Comparison of ENCODE assay signal across 20 mouse cellular contexts in the genomic region with DNA sequence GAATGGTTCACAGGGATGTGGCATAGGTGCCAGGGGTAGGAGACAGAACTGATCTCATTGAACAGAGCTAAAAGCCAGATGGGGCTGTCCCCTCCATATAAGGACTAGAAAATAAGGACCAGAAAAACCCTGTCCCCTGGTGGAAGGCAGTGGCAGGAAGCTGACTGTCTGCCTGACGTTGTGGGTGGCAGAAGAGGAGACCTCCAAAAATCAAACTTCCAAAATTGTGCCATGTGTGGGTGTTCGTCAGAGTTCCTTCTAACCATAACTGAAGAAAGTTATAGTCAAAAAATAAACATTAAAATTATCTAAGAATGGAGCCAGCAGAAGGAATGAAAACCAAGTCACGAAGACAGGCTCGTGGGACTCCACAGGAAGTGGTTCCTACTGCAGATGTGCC.
DNase-seq lines count a peak whose midpoint lies in the region; ATAC-seq lines count a peak whose summit lies in the region.
"Had no signal": no experiment of that assay in that cellular context is flagged by ENCODE, and none has a peak within 500 bp of the region (broad histone marks: within the 10 kb centered on the region; RNA-seq: fewer than 3 reads in every experiment).

No protein-coding gene starts in this region.

- WGBS in neural tube, embryonic 15.5 days = 90% methylated on average over 4 of the region's 4 CpGs
- 85% methylated on average over 4 of the region's 4 CpGs for WGBS in midbrain, embryonic 16.5 days

- no peaks in the 10 kb centered on the region for H3K9me3 ChIP-seq in neural tube, embryonic 15.5 days (replicated peaks)
- H3K9me3 ChIP-seq in midbrain, embryonic 16.5 days (replicated peaks; ENCODE audit: control insufficient read depth, low read length, poor library complexity, severe bottlenecking) = no peaks in the 10 kb centered on the region
- H3K9me3 ChIP-seq: forebrain, embryonic 12.5 days; heart, embryonic 13.5 days; hindbrain, embryonic 15.5 days; midbrain, embryonic 13.5 days had no signal

- ATAC-seq in neural tube, embryonic 15.5 days (ENCODE audit: low FRiP score) = no peak
- ATAC-seq in midbrain, embryonic 16.5 days = no peak
- ATAC-seq: midbrain, embryonic 13.5 days had no signal

- intact Hi-C loops in left cerebral cortex, postnatal 36 days (cut with DNase I) = no loop called here

- H3K9ac ChIP-seq in neural tube, embryonic 15.5 days (replicated peaks) = no peak overlapping the region
- H3K9ac ChIP-seq in midbrain, embryonic 16.5 days (ENCODE audit: low read depth, low read length) = no peak overlapping the region
- H3K9ac ChIP-seq: forebrain, embryonic 12.5 days; heart, embryonic 13.5 days; hindbrain, embryonic 15.5 days; midbrain, embryonic 13.5 days had no signal

- H3K27ac ChIP-seq in neural tube, embryonic 15.5 days (replicated peaks) = no peak overlapping the region
- H3K27ac ChIP-seq in midbrain, embryonic 16.5 days (ENCODE audit: low read length) = no peak overlapping the region
- H3K27ac ChIP-seq: forebrain, embryonic 12.5 days; heart, embryonic 13.5 days; hindbrain, embryonic 15.5 days; midbrain, embryonic 13.5 days had no signal

- no peaks in the 10 kb centered on the region for H3K4me1 ChIP-seq in neural tube, embryonic 15.5 days
- H3K4me1 ChIP-seq in midbrain, embryonic 16.5 days (ENCODE audit: control insufficient read depth, insufficient read depth, low read length) = no peaks in the 10 kb centered on the region
- H3K4me1 ChIP-seq: forebrain, embryonic 12.5 days; heart, embryonic 13.5 days; hindbrain, embryonic 15.5 days; midbrain, embryonic 13.5 days had no signal

- peak; percentile 63 for DNase-seq in heart, adult 11 months
- DNase-seq in heart, adult 8-10 months (ENCODE audit: low spot score) = no peak
- DNase-seq in right cerebral cortex, adult 2 months (ENCODE audit: low spot score in 2 of 2) = peak; percentile 61 to 63
- DNase-seq in right cerebral cortex, postnatal 14 days = no peak
- peak; percentile 46 to 53 for DNase-seq in left cerebral cortex, postnatal 36 days (ENCODE audit: low spot score in 2 of 2)
- DNase-seq: adrenal gland, postnatal 36 days; cerebellum, adult 2 months; heart, postnatal 4 days; kidney, adult 11 months; lung, postnatal 10 days; spleen, adult 18-20 months; thymus, adult 18-20 months; thymus, postnatal 4 days had no signal

- H3K4me2 ChIP-seq in neural tube, embryonic 15.5 days = no peak overlapping the region
- H3K4me2 ChIP-seq in midbrain, embryonic 16.5 days (ENCODE audit: low read length) = no peak overlapping the region
- H3K4me2 ChIP-seq: forebrain, embryonic 12.5 days; heart, embryonic 13.5 days; hindbrain, embryonic 15.5 days; midbrain, embryonic 13.5 days had no signal

- no peaks in the 10 kb centered on the region for H3K27me3 ChIP-seq in neural tube, embryonic 15.5 days (replicated peaks)
- H3K27me3 ChIP-seq in midbrain, embryonic 16.5 days (ENCODE audit: control insufficient read depth, insufficient read depth, low read depth, low read length) = no peaks in the 10 kb centered on the region
- H3K27me3 ChIP-seq: forebrain, embryonic 12.5 days; heart, embryonic 13.5 days; hindbrain, embryonic 15.5 days; midbrain, embryonic 13.5 days had no signal

- no peak overlapping the region for H3K4me3 ChIP-seq in neural tube, embryonic 15.5 days (replicated peaks)
- H3K4me3 ChIP-seq in midbrain, embryonic 16.5 days (ENCODE audit: low read depth, low read length) = no peak overlapping the region
- H3K4me3 ChIP-seq: forebrain, embryonic 12.5 days; heart, embryonic 13.5 days; hindbrain, embryonic 15.5 days; midbrain, embryonic 13.5 days; myocyte had no signal

- H3K36me3 ChIP-seq in neural tube, embryonic 15.5 days = no peaks in the 10 kb centered on the region
- H3K36me3 ChIP-seq in midbrain, embryonic 16.5 days (ENCODE audit: control insufficient read depth, insufficient read depth, low read length) = no peaks in the 10 kb centered on the region
- H3K36me3 ChIP-seq: forebrain, embryonic 12.5 days; heart, embryonic 13.5 days; hindbrain, embryonic 15.5 days; midbrain, embryonic 13.5 days had no signal

Comparison
In these comparisons a context has a peak if more than half of its experiments do, and no peak if none do; other contexts are left out.
1. DNase-seq: peak in heart, adult 11 months (single experiment), right cerebral cortex, adult 2 months (2 of 2) and left cerebral cortex, postnatal 36 days (2 of 2); none in heart, adult 8-10 months (single experiment) and right cerebral cortex, postnatal 14 days (single experiment).